Mouse (Mus musculus): Measurements from ENCODE around the gene Erf. TPM values are rescaled to one million over a fixed set of nuclear protein-coding genes. Genes with fewer than 3 reads are reported as not detected.

Erf gene
- polyA plus RNA-seq, 1 experiment from 2014 or later = 8.5 TPM

- Histone ChIP-seq H3K27ac (ENCODE audit: low read length) (peak overlapping the region; percentile 99), H3K4me1 (ENCODE audit: control insufficient read depth, insufficient read depth, low read length) (peaks cover 42% of the 10 kb centered on the region), H3K9ac (ENCODE audit: low read length) (peak overlapping the region; percentile 92), H3K9me3 (replicated peaks; ENCODE audit: control insufficient read depth, low read length) (no peaks in the 10 kb centered on the region), H3K4me3 (ENCODE audit: low read length) (peak overlapping the region; percentile 91), H3K27me3 (ENCODE audit: control insufficient read depth, insufficient read depth, low read length) (no peaks in the 10 kb centered on the region), H3K36me3 (ENCODE audit: control insufficient read depth, insufficient read depth) (peaks cover 30% of the 10 kb centered on the region), H3K4me2 (ENCODE audit: low read depth, low read length) (peak overlapping the region; percentile 91)
- no peak for ATAC-seq (replicated peaks; ENCODE audit: extremely low read depth, insufficient read depth, low FRiP score)
- under 1% methylated on average over 27 of the region's 36 CpGs for WGBS
These were observed 32.2 kb upstream of the Erf start for GRCm38 (mm10) chr7:25282731-25283211.

- peak overlapping the region; percentile 92 for H3K9ac ChIP-seq (ENCODE audit: low read length)
- H3K36me3 ChIP-seq (ENCODE audit: control insufficient read depth, insufficient read depth) = peaks cover 22% of the 10 kb centered on the region
- under 1% methylated on average over 60 of the region's 108 CpGs for WGBS
- no peaks in the 10 kb centered on the region for H3K27me3 ChIP-seq (ENCODE audit: control insufficient read depth, insufficient read depth, low read length)
- peak overlapping the region; percentile 95 for H3K4me2 ChIP-seq (ENCODE audit: low read depth, low read length)
- peak overlapping the region; percentile 100 for H3K27ac ChIP-seq (ENCODE audit: low read length)
- peak; percentile 77 for ATAC-seq (replicated peaks; ENCODE audit: extremely low read depth, insufficient read depth, low FRiP score)
- H3K4me1 ChIP-seq (ENCODE audit: control insufficient read depth, insufficient read depth, low read length) = peaks cover 50% of the 10 kb centered on the region
- peak overlapping the region; percentile 91 for H3K4me3 ChIP-seq (ENCODE audit: low read length)
- H3K9me3 ChIP-seq (replicated peaks; ENCODE audit: control insufficient read depth, low read length) = no peaks in the 10 kb centered on the region
These were observed 31.4 kb upstream of the Erf start for GRCm38 (mm10) chr7:25281734-25282601.

DNA sequence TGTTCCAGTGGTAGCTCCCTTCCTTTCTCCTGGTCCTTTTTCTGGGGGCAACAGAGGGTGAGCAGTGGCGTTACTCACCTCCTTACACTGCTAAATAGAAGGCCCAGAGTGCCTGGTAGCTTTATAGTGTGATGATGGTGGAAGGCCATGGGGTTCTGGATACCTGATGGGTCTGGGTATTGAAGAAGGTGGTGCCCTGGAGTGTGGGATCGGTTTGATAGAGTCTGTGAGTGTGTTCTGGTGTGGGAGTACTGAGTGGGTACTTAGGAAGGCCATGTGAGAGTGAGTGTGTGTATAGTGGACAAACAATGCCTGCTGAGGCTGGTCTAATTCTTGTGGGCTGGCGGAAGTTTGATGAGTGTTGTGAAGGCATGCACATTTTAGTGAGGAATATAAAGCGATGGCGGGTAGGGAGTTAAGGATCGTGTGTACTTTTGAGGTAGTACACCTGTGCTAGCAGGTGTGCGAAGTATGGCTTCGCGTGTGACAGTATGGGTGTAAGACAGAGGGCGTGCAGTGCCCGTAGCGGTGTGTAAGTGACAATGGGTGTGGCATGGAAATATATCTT is 30.7 kb upstream of the Erf start:
- WGBS = 19% methylated on average over 12 of the region's 12 CpGs
- Histone ChIP-seq H3K4me3 (ENCODE audit: low read length) (peak overlapping the region; percentile 27), H3K4me1 (ENCODE audit: control insufficient read depth, insufficient read depth, low read length) (peaks cover 57% of the 10 kb centered on the region), H3K9me3 (replicated peaks; ENCODE audit: control insufficient read depth, low read length) (no peaks in the 10 kb centered on the region), H3K36me3 (ENCODE audit: control insufficient read depth, insufficient read depth) (peaks cover 15% of the 10 kb centered on the region), H3K27me3 (ENCODE audit: control insufficient read depth, insufficient read depth, low read length) (no peaks in the 10 kb centered on the region), H3K9ac (ENCODE audit: low read length) (peak overlapping the region; percentile 91), H3K27ac (ENCODE audit: low read length) (peak overlapping the region; percentile 100), H3K4me2 (ENCODE audit: low read depth, low read length) (peak overlapping the region; percentile 95)
- ATAC-seq (replicated peaks; ENCODE audit: extremely low read depth, insufficient read depth, low FRiP score) = no peak

- under 1% methylated on average over 6 of the region's 6 CpGs for WGBS
- peaks cover 67% of the 10 kb centered on the region for H3K4me1 ChIP-seq (ENCODE audit: control insufficient read depth, insufficient read depth, low read length)
These were observed 29.6 kb upstream of the Erf start for GRCm38 (mm10) chr7:25279861-25280791.

DNA sequence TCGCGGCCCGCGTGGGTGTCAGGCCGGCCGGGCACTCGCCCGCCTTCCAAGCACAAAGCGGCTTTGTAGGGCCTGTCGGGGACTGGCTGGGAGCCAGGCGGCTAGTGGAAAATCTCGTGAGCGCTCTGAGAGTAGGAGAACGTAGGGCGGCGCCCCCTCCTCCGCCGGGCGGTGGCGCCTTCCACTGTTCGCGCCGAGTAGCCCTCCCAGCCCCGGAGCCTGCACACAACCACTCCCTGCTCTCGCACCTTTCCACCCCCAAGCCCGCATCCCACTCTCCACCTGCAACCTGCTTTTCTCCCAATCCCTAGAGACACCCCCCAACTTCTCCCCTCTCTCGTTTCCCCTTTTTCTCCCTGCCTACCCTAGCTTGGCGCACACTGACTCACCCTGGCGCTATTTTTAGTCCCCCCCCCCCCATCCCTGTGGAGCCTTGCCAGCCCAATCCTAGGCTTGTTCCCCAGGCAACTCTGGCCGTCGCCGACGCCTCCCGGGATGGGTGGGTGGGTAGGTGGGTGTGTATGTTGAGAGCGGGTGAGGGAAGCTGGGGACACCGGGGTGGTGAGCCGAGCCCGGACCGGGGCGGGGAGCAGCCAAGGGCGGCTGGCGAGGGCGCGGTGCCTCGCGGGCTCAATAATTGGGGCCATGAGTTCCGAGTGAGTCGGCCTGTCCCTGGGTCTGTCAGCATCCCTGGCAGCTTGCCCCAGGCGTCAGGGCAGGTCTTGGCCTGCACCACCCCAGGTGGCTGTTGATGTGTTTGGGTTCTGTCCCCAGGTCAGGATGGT is 28.7 kb upstream of the Erf start:
- H3K27ac ChIP-seq (ENCODE audit: low read length) = peak overlapping the region; percentile 100
- H3K27me3 ChIP-seq (ENCODE audit: control insufficient read depth, insufficient read depth, low read length) = no peaks in the 10 kb centered on the region
- WGBS = under 1% methylated on average over 43 of the region's 49 CpGs
- peak overlapping the region; percentile 91 for H3K9ac ChIP-seq (ENCODE audit: low read length)
- ATAC-seq (replicated peaks; ENCODE audit: extremely low read depth, insufficient read depth, low FRiP score) = peak; percentile 23
- H3K4me1 ChIP-seq (ENCODE audit: control insufficient read depth, insufficient read depth, low read length) = peaks cover 70% of the 10 kb centered on the region
- peak overlapping the region; percentile 95 for H3K4me2 ChIP-seq (ENCODE audit: low read depth, low read length)
- H3K9me3 ChIP-seq (replicated peaks; ENCODE audit: control insufficient read depth, low read length) = no peaks in the 10 kb centered on the region
- no peaks in the 10 kb centered on the region for H3K36me3 ChIP-seq (ENCODE audit: control insufficient read depth, insufficient read depth)
- H3K4me3 ChIP-seq (ENCODE audit: low read length) = peak overlapping the region; percentile 81

More at GRCm38 (mm10) chr7:25279861-25280791, 29.6 kb upstream of the Erf start:
- peak overlapping the region; percentile 95 for H3K4me2 ChIP-seq (ENCODE audit: low read depth, low read length)
- H3K27ac ChIP-seq (ENCODE audit: low read length) = peak overlapping the region; percentile 100
- peak overlapping the region; percentile 81 for H3K4me3 ChIP-seq (ENCODE audit: low read length)
- ATAC-seq (replicated peaks; ENCODE audit: extremely low read depth, insufficient read depth, low FRiP score) = peak; percentile 8
- peak overlapping the region; percentile 91 for H3K9ac ChIP-seq (ENCODE audit: low read length)
- H3K9me3 ChIP-seq (replicated peaks; ENCODE audit: control insufficient read depth, low read length) = no peaks in the 10 kb centered on the region
- no peaks in the 10 kb centered on the region for H3K27me3 ChIP-seq (ENCODE audit: control insufficient read depth, insufficient read depth, low read length)
- H3K36me3 ChIP-seq (ENCODE audit: control insufficient read depth, insufficient read depth) = peaks cover 4% of the 10 kb centered on the region; the same call in 1 of the 2 replicates

DNA sequence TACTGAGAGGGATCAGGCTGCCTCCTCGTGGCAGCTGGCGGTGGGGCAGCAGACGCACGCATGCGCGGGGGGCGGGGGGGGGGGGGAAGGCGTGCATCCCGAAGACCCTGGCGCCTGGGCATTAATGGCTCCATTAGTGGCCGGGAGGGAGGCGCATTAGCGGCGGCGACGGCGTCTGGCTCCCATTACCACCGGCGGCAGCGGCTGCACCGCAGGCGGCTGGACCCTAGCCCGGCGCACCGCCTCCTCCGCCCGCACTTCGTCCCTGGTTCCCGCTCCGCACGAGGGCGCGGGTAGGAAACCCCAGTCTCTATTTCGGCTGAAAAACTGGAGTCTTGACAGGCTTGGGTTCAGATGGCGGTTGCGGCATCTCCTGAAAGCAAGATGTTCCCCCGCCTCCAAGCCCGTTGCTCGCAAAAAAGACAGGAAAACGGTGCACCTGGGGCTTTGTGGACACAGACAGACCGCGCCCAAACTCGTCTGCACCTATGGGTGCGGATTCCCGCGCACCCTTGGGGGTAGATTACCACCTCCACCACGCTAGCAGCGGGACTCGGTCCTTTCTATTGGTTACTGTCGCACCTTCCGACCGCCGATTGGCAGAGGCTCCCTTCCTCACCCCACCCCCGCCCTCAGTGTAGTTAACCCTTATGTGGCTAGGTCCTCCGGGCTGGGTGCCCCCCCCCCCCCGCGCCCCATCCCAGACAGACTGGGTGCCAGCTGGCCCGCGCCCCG is 27.9 kb upstream of the Erf start:
- under 1% methylated on average over 53 of the region's 60 CpGs for WGBS
- peak; percentile 47 for ATAC-seq (replicated peaks; ENCODE audit: extremely low read depth, insufficient read depth, low FRiP score)
- peak overlapping the region; percentile 95 for H3K4me2 ChIP-seq (ENCODE audit: low read depth, low read length)
- peaks cover 69% of the 10 kb centered on the region for H3K4me1 ChIP-seq (ENCODE audit: control insufficient read depth, insufficient read depth, low read length)
- no peaks in the 10 kb centered on the region for H3K9me3 ChIP-seq (replicated peaks; ENCODE audit: control insufficient read depth, low read length)
- no peaks in the 10 kb centered on the region for H3K27me3 ChIP-seq (ENCODE audit: control insufficient read depth, insufficient read depth, low read length)
- peak overlapping the region; percentile 100 for H3K27ac ChIP-seq (ENCODE audit: low read length)
- H3K9ac ChIP-seq (ENCODE audit: low read length) = peak overlapping the region; percentile 91
- peak overlapping the region; percentile 81 for H3K4me3 ChIP-seq (ENCODE audit: low read length)
- no peaks in the 10 kb centered on the region for H3K36me3 ChIP-seq (ENCODE audit: control insufficient read depth, insufficient read depth)

DNA sequence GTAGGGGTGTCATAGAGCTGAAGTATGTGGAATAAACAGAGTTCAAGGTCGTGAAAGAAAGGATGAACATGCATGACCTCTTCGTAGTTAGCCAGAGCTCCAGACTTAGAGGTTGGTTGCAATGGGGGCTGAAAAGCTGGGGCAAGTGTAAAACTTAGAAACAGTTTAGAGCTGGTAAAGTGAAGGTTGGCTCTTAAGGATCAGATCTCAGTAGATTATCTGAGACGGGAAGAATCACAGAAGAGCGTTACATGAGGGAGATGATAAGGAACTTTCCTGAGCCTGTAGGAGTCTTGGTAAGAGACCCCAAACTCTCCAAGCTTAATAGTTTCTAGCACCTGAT is 27.4 kb upstream of the Erf start:
- Histone ChIP-seq H3K9me3 (replicated peaks; ENCODE audit: control insufficient read depth, low read length) (no peaks in the 10 kb centered on the region), H3K27me3 (ENCODE audit: control insufficient read depth, insufficient read depth, low read length) (no peaks in the 10 kb centered on the region), H3K9ac (ENCODE audit: low read length) (peak overlapping the region; percentile 91), H3K27ac (ENCODE audit: low read length) (peak overlapping the region; percentile 100), H3K4me1 (ENCODE audit: control insufficient read depth, insufficient read depth, low read length) (peaks cover 66% of the 10 kb centered on the region), H3K4me2 (ENCODE audit: low read depth, low read length) (peak overlapping the region; percentile 95), H3K4me3 (ENCODE audit: low read length) (peak overlapping the region; percentile 81), H3K36me3 (ENCODE audit: control insufficient read depth, insufficient read depth) (no peaks in the 10 kb centered on the region)
- WGBS = 4% methylated on average over 4 of the region's 4 CpGs
- no peak for ATAC-seq (replicated peaks; ENCODE audit: extremely low read depth, insufficient read depth, low FRiP score)

Measured in heart, embryonic 16.5 days (tissue).